15 mouse cellular contexts compared by ENCODE assay signal in genomic region chr5:32232474-32232873, GRCm38 (mm10). TPM values are rescaled to one million over a fixed set of nuclear protein-coding genes. Genes with fewer than 3 reads are reported as not detected.
"Had no signal": no experiment of that assay in that cellular context is flagged by ENCODE, and none has a peak within 500 bp of the region (broad histone marks: within the 10 kb centered on the region; RNA-seq: fewer than 3 reads in every experiment).

TSS of gene Plb1 (plus strand) at chr5:32232708.

- ATAC-seq: hindbrain, postnatal 0 days; midbrain, embryonic 16.5 days had no signal

- H3K4me2 ChIP-seq: liver, embryonic 11.5 days; liver, embryonic 15.5 days; midbrain, embryonic 11.5 days; neural tube, embryonic 13.5 days had no signal

- H3K9ac ChIP-seq: liver, embryonic 15.5 days; neural tube, embryonic 13.5 days had no signal

- DNase-seq: kidney, adult 11 months; kidney, adult 9 months; kidney, postnatal 36 days; left cerebral cortex, postnatal 4 days; right cerebral cortex, postnatal 25 days; thymus, postnatal 25 days had no signal

- H3K4me1 ChIP-seq: liver, embryonic 15.5 days; megakaryocyte, embryonic 14.5 days; neural tube, embryonic 13.5 days had no signal

- H3K27ac ChIP-seq: hindbrain, postnatal 0 days; kidney, postnatal 0 days; liver, embryonic 15.5 days; macrophage; neural tube, embryonic 13.5 days had no signal

- H3K27me3 ChIP-seq: liver, embryonic 15.5 days; neural tube, embryonic 13.5 days had no signal

- H3K9me3 ChIP-seq: liver, embryonic 15.5 days; megakaryocyte, embryonic 14.5 days; neural tube, embryonic 13.5 days had no signal

- H3K36me3 ChIP-seq: liver, embryonic 15.5 days; neural tube, embryonic 13.5 days had no signal

- H3K4me3 ChIP-seq: liver, embryonic 15.5 days; megakaryocyte, embryonic 14.5 days; neural tube, embryonic 13.5 days had no signal

RNA-seq across cellular contexts. Expression of gene Plb1, which starts in this region (rescaled TPM):
- polyA plus RNA-seq: liver, embryonic 11.5 days; neural tube, embryonic 13.5 days had no signal
